In genomic region chr11:84066927-84067645, GRCm38 (mm10) we compare ENCODE assay signal across 8 mouse cellular contexts. TPM values are rescaled to one million over a fixed set of nuclear protein-coding genes. Genes with fewer than 3 reads are reported as not detected.
A peak's percentile ranks its signal among the peaks of the same experiment; 100 is the strongest.
DNase-seq lines count a peak whose midpoint lies in the region; ATAC-seq and TF ChIP-seq lines count a peak whose summit lies in the region.

No protein-coding gene starts in this region.

- TF ChIP-seq CTCF in cerebellum, adult 2 months (IDR thresholded peaks at IDR 0.05; ENCODE audit: borderline replicate concordance, insufficient read depth, low read depth, low read length): no peak
- TF ChIP-seq CTCF in intestine, postnatal 0 days (IDR thresholded peaks at IDR 0.05; ENCODE audit: low read depth): no peak

- H3K4me3 ChIP-seq in cerebellum, adult 2 months (replicated peaks; ENCODE audit: insufficient read depth, low read depth, low read length): peak overlapping the region; percentile 87
- peak overlapping the region; percentile 70 for H3K4me3 ChIP-seq in intestine, postnatal 0 days (ENCODE audit: low read depth, low read length)
- H3K4me3 ChIP-seq in limb, embryonic 13.5 days: peak overlapping the region; percentile 68
- H3K4me3 ChIP-seq in neural tube, embryonic 13.5 days: peak overlapping the region; percentile 63

- H3K36me3 ChIP-seq in intestine, postnatal 0 days (ENCODE audit: control insufficient read depth, insufficient read depth): no peaks in the 10 kb centered on the region
- no peaks in the 10 kb centered on the region for H3K36me3 ChIP-seq in limb, embryonic 13.5 days
- H3K36me3 ChIP-seq in neural tube, embryonic 13.5 days: no peaks in the 10 kb centered on the region

- peak; percentile 58; the same call in 1 of the 2 replicates for TF ChIP-seq POLR2A in cerebellum, adult 2 months (IDR thresholded peaks at IDR 0.05; ENCODE audit: borderline replicate concordance, insufficient read depth, low read length)

- ATAC-seq in intestine, postnatal 0 days: 0 out of 2 replicates have a peak, but pooled peaks have one; percentile 39
- ATAC-seq in limb, embryonic 13.5 days (ENCODE audit: low FRiP score, low read depth): no peak
- no peak for ATAC-seq in neural tube, embryonic 13.5 days (ENCODE audit: low read depth)

- peak; percentile 17 for DNase-seq in 416B (ENCODE audit: low read depth)
- DNase-seq in CD4-positive, CD25-positive, alpha-beta regulatory T cell, adult 2 months (ENCODE audit: low read depth, low spot score): peak; percentile 60
- peak; percentile 84 to 93 for DNase-seq in cerebellum, adult 2 months
- peak; percentile 75 to 89 for DNase-seq in frontal cortex, adult 2 months (ENCODE audit: extremely low spot score in 1 of 2, low spot score in 1 of 2)
- DNase-seq in spleen, postnatal 4 days (ENCODE audit: low spot score in 2 of 2): no peak

- no peaks in the 10 kb centered on the region for H3K4me1 ChIP-seq in cerebellum, adult 2 months (ENCODE audit: control insufficient read depth, insufficient read depth, low read length)
- no peaks in the 10 kb centered on the region; the same call in 1 of the 2 replicates for H3K4me1 ChIP-seq in intestine, postnatal 0 days (replicated peaks; ENCODE audit: control insufficient read depth, insufficient read depth, low read length)
- peaks cover 23% of the 10 kb centered on the region for H3K4me1 ChIP-seq in limb, embryonic 13.5 days
- H3K4me1 ChIP-seq in neural tube, embryonic 13.5 days (replicated peaks): peaks cover 29% of the 10 kb centered on the region

- peak overlapping the region; percentile 50; the same call in 1 of the 2 replicates for H3K27ac ChIP-seq in cerebellum, adult 2 months (ENCODE audit: insufficient read depth, low read length)
- no peak overlapping the region for H3K27ac ChIP-seq in intestine, postnatal 0 days (ENCODE audit: low read depth, low read length)
- H3K27ac ChIP-seq in limb, embryonic 13.5 days: no peak overlapping the region
- H3K27ac ChIP-seq in neural tube, embryonic 13.5 days (replicated peaks): no peak overlapping the region

- H3K27me3 ChIP-seq in cerebellum, adult 2 months (ENCODE audit: control insufficient read depth, insufficient read depth, low read length): no peaks in the 10 kb centered on the region
- no peaks in the 10 kb centered on the region for H3K27me3 ChIP-seq in intestine, postnatal 0 days (replicated peaks; ENCODE audit: control insufficient read depth, insufficient read depth, low read length)
- H3K27me3 ChIP-seq in limb, embryonic 13.5 days: peaks cover 41% of the 10 kb centered on the region
- peaks cover 44% of the 10 kb centered on the region for H3K27me3 ChIP-seq in neural tube, embryonic 13.5 days

- no peaks in the 10 kb centered on the region for H3K9me3 ChIP-seq in intestine, postnatal 0 days (ENCODE audit: control insufficient read depth)
- H3K9me3 ChIP-seq in limb, embryonic 13.5 days: no peaks in the 10 kb centered on the region
- H3K9me3 ChIP-seq in neural tube, embryonic 13.5 days: no peaks in the 10 kb centered on the region

- peak overlapping the region; percentile 92 for H3K4me2 ChIP-seq in intestine, postnatal 0 days (replicated peaks; ENCODE audit: low read depth)
- H3K4me2 ChIP-seq in limb, embryonic 13.5 days (replicated peaks): peak overlapping the region; percentile 79
- peak overlapping the region; percentile 86 for H3K4me2 ChIP-seq in neural tube, embryonic 13.5 days

- 4% methylated on average over 18 of the region's 18 CpGs for WGBS in cerebellum, adult 2 months
- WGBS in intestine, postnatal 0 days: 13% methylated on average over 18 of the region's 18 CpGs
- 6% methylated on average over 18 of the region's 18 CpGs for WGBS in limb, embryonic 13.5 days
- 4% methylated on average over 18 of the region's 18 CpGs for WGBS in neural tube, embryonic 13.5 days

- no peak overlapping the region for H3K9ac ChIP-seq in intestine, postnatal 0 days (ENCODE audit: low read depth, low read length)
- peak overlapping the region; percentile 78 for H3K9ac ChIP-seq in limb, embryonic 13.5 days
- H3K9ac ChIP-seq in neural tube, embryonic 13.5 days: 0 out of 2 replicates have a peak overlapping the region, but pooled peaks have one; percentile 26

RNA-seq across cellular contexts. Expression of gene Dusp14, which starts 2.0 kb away (rescaled TPM):
- 19.6 and 26.0 TPM in 2 replicates for polyA plus RNA-seq in cerebellum, adult 2 months (2012; rRNA removed)
- 98.1 and 121 TPM in 2 replicates for polyA plus RNA-seq in frontal cortex, adult 2 months (2012; rRNA removed)
- polyA plus RNA-seq in intestine, postnatal 0 days (2015; fragmentation: Nextera tagmentation; extraction: Ambion mirVana): 27.6 and 28.0 TPM in 2 replicates
- 16.0 and 16.8 TPM in 2 replicates for polyA plus RNA-seq in limb, embryonic 13.5 days (2015; fragmentation: Nextera tagmentation; extraction: Ambion mirVana)
- 8.7 and 10.4 TPM in 2 replicates for polyA plus RNA-seq in neural tube, embryonic 13.5 days (2015; fragmentation: Nextera tagmentation; extraction: Ambion mirVana)

Comparison
In these comparisons a context has a peak if more than half of its experiments do, and no peak if none do; other contexts are left out.
1. DNase-seq: peak in 416B (single experiment), CD4-positive, CD25-positive, alpha-beta regulatory T cell, adult 2 months (single experiment), cerebellum, adult 2 months (2 of 2) and frontal cortex, adult 2 months (2 of 2); none in spleen, postnatal 4 days (0 of 2).
2. Peak in every context shown above with its lines, with median percentiles within 50 percentile points of each other: H3K4me3 ChIP-seq and H3K4me2 ChIP-seq.